Mouse (Mus musculus) T-cell, adult 2 months (primary cell): ENCODE data around the gene Mtg1.
A peak's percentile ranks its signal among the peaks of the same experiment; 100 is the strongest.
"Not testable (repeated sequence)": the region's sequence is repeated elsewhere in the genome, so short reads cannot be mapped to it uniquely, and the experiment has no call there.

Source experiments
- DNase-seq: peaks from one replicate; pipeline ENCODE4 v3.0.0; 2022; ENCODE audit warnings: low spot score

Gene Mtg1

GRCm38 (mm10) chr7:140127911-140128310 is 9.5 kb upstream of the Mtg1 start:
- no peak for DNase-seq

DNA sequence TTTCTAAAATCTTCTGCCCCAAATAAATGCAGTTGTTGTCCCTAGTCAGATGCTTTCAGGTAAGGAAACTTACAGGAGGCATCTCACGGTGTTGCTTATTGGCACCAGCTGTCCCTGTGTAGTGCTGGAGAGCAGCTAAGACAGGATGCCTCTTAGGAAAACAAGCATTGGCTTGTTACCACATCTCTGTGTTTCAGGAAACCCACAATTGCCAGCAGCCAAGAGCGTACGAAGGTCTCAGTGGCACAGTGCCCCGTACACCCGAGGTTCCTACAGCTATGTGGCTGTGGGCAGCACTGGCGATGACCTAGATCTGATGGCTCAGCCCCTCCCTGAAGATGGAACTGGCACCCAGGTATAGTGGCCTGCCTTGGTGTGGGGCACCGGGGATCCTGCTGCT is 5.2 kb upstream of the Mtg1 start:
- DNase-seq: not testable (repeated sequence)

GRCm38 (mm10) chr7:140134033-140134432 is 3.3 kb upstream of the Mtg1 start:
- not testable (repeated sequence) for DNase-seq

DNA sequence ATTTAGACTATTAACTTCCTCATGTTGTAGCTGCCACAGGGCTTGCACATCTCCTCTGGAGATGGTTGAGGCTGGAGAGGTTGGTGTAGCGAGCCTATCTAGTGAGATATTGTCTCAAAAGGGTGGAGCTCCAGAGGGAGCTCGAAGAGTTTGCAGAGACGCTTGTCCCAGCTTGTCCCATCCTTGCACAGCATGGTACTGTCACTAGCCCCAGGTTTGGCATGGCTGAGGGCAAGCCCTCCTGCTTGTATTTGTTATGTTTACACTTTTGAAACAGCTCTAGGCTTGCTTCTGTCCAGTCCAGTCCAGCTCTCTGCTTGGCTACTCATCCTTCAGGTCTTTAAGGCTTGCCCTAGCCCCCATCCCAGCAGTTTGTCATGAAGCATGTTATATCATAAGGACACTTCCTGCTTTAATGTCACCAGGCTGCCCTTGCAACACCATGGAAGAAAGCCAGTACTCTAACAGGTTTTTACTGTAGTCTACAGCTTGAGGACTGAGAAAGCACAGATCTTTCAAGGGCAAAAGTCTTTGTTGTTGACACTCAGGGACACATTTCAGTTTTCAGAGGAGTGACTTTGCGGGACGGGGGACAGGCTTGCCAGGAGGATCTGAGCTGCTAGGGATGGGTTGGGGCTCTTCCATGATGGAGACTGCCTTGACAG is 2.1 kb upstream of the Mtg1 start:
- no peak for DNase-seq

- no peak for DNase-seq
Observed at GRCm38 (mm10) chr7:140138021-140138310, 602 bp downstream of the Mtg1 start.

GRCm38 (mm10) chr7:140141350-140141749 is 4.0 kb downstream of the Mtg1 start:
- DNase-seq: peak; percentile 77

- DNase-seq: no peak
Observed at GRCm38 (mm10) chr7:140144550-140144949, 7.2 kb downstream of the Mtg1 start.

DNA sequence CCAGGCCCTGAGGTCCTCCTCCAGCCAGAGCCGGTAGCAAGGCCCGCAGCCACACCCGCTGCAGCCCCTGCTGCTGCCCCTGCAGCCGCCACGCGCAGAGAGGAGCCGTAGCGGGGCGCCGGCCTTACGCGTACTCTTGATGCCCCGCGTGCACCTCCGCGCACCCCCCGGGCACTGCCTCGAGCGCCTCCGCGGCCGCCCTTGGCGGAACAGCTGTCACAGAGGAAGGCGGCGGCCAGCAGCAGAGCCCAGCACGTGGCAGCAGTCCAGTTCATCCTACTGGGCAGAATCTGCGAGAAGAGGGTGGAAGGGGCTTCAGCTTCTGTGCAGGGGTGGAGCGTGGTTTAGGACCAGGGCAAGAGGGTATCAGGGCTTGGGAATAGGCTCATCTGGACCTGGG is 16.0 kb downstream of the Mtg1 start:
- no peak for DNase-seq

GRCm38 (mm10) chr7:140153829-140154217 is 16.5 kb downstream of the Mtg1 start:
- DNase-seq: no peak

DNA sequence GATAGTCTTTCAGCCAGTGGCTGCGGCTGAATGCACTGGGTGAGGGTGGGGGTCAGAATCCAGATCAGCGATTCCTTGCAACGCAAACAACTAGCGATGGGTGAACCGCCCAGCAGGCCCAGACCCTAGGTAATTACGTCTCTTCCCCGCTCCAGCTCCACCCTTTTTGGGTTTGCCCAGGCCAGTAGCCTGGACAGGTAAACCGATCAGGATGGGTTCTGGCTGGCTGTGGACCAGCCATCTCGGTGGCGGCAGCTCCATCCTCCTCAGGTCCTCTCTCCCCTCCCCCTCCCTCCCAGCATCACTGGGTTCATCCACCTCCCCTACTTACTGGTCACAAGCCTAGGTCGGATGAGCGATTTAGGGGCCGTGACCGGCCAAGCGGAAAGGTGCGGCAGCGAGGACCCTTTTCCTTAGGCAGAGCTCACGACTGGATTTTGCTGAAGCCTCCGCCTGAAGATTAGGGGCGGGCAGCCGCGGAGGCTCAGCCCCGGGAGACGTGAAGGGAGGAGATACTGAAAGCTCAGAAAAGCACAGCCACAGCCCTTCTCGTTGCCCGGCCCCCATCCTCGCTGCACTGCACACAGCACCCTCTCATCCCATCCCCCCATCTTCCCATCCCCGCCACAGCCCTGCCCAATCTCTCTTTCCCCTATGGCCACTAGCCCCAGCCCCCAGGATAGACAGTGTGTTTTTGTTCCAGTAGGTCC is 17.0 kb downstream of the Mtg1 start, which contains the start of gene Sprn:
Gene Sprn, minus strand, starts transcription at position 660 of the 710 bp plus-strand sequence.
- DNase-seq: no peak

GRCm38 (mm10) chr7:140160363-140160762 is 23.0 kb downstream of the Mtg1 start:
- no peak for DNase-seq

DNA sequence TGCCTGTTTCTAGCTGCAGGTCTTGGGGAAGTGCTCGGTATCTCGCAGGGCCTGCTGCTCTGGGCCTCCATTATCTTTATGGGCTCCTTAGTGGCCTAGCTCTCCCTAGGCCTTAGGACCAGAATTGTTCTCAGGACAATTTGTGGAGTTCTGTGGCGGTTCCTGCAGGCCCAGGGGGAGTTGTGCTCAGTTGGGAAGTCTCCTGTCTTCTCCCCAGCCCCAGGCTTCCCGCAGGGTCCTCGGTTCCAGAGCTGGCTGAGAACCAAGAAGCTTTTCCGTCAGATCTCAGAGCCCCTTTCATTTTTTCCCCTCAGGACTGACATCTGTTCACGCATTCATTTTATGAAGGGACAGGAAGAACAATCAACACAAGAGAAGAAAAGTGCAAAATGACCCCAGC is 27.3 kb downstream of the Mtg1 start, which contains the start of gene Olfr522:
Gene Olfr522, minus strand, starts transcription at position 101 of the 400 bp plus-strand sequence.
- no peak for DNase-seq

GRCm38 (mm10) chr7:140167950-140168349 is 30.6 kb downstream of the Mtg1 start:
- no peak for DNase-seq

DNA sequence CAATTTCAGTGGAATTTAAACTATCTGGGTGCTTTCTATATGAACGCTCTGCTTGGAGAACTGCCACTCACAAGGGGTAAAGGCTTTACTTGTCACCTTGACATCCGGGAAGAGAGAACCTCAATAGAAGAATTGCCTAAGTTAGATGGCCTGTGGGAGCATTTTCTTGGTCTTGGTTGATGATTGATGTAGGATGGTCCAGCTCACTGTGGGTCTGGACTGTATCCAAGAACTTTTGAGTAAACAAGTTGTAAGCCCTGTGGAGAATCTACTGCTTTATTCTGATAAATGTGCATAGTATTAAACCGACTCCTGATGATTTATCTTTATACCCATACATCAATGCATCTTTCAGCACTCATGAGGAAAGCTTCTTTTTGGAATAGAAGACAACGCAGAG is 32.0 kb downstream of the Mtg1 start:
- no peak for DNase-seq

DNA sequence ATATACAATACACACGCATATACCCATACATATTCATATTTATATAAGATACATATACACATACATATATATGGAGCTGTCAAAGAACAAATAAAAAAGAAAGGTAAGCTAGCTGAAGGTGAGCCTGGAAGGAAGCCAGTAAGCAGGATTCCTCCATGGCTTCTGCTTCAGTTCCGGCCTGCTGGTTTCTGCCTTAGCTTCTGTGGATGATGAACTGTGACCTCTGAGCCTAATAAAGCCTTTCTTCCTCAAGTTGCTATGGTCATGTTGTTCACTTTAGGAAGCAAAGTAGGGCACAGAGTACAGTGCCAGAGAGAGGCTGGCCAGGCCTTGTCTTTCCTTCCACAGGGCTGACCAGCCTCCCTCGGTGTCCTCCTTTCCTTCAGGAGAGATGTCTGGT is 33.5 kb downstream of the Mtg1 start:
- DNase-seq: no peak

GRCm38 (mm10) chr7:140172936-140173335 is 35.6 kb downstream of the Mtg1 start, which contains the start of gene Olfr523:
Olfr523 (plus strand) TSS chr7:140173217.
- DNase-seq: no peak

GRCm38 (mm10) chr7:140179176-140179575 is 41.8 kb downstream of the Mtg1 start:
- no peak for DNase-seq

DNA sequence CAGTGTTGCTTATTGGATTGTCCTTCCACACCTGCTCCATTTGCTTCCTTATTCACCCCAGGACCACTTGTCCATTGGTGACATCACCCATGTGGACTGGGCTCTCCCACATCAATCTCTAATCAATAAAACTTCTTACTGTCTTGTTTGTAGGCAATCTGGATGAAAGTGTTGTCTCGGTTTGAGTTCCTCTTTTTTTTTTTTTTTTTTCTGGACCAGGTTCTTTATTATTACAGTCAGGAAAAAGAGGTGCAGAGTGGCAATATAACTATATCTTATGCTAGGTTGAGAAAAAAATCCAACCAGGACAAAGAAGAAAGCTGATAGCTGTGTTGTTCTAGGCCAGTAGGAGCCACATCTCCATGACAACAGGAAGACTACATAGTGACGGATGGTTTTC is 43.3 kb downstream of the Mtg1 start:
- no peak for DNase-seq

- no peak for DNase-seq
Observed at GRCm38 (mm10) chr7:140184206-140184605, 46.8 kb downstream of the Mtg1 start.

GRCm38 (mm10) chr7:140186646-140187620 is 49.6 kb downstream of the Mtg1 start:
- DNase-seq: peak; percentile 68

- DNase-seq: no peak
Observed at GRCm38 (mm10) chr7:140187721-140188390, 50.5 kb downstream of the Mtg1 start.
